ENCODE assay signal across 8 mouse cellular contexts in genomic region chr13:107182544-107182943, GRCm38 (mm10).
DNase-seq lines count a peak whose midpoint lies in the region; ATAC-seq and TF ChIP-seq lines count a peak whose summit lies in the region.

No protein-coding gene starts in this region.

- ATAC-seq in neural tube, embryonic 15.5 days (ENCODE audit: low FRiP score) = no peak
- ATAC-seq in kidney, embryonic 14.5 days (ENCODE audit: low FRiP score, low TSS enrichment) = peak; percentile 69; the same call in 1 of the 2 replicates
- ATAC-seq in limb, embryonic 11.5 days (ENCODE audit: insufficient number of reproducible peaks, low FRiP score, low TSS enrichment, low read depth) = no peak

- WGBS in neural tube, embryonic 15.5 days = 23% methylated on average over 6 of the region's 6 CpGs
- WGBS in kidney, embryonic 14.5 days = 18% methylated on average over 6 of the region's 6 CpGs
- 12% methylated on average over 6 of the region's 6 CpGs for WGBS in limb, embryonic 11.5 days

- TF ChIP-seq POLR2A in bone marrow macrophage, adult 2 months (IDR thresholded peaks at IDR 0.05; ENCODE audit: borderline replicate concordance, low read depth, low read length) = no peak

- peak; percentile 44 for TF ChIP-seq CTCF in bone marrow macrophage, adult 2 months (IDR thresholded peaks at IDR 0.05; ENCODE audit: low read depth, low read length)

- no peaks in the 10 kb centered on the region for H3K27me3 ChIP-seq in neural tube, embryonic 15.5 days (replicated peaks)
- H3K27me3 ChIP-seq in kidney, embryonic 14.5 days (ENCODE audit: control insufficient read depth, insufficient read depth, low read length) = no peaks in the 10 kb centered on the region
- no peaks in the 10 kb centered on the region for H3K27me3 ChIP-seq in limb, embryonic 11.5 days (ENCODE audit: control insufficient read depth, insufficient read depth, low read length)

- H3K9me3 ChIP-seq in neural tube, embryonic 15.5 days (replicated peaks) = no peaks in the 10 kb centered on the region
- H3K9me3 ChIP-seq in kidney, embryonic 14.5 days (ENCODE audit: control insufficient read depth, low read length) = no peaks in the 10 kb centered on the region
- no peaks in the 10 kb centered on the region for H3K9me3 ChIP-seq in limb, embryonic 11.5 days (ENCODE audit: control insufficient read depth, low read length)

- no peak overlapping the region for H3K27ac ChIP-seq in neural tube, embryonic 15.5 days (replicated peaks)
- no peak overlapping the region for H3K27ac ChIP-seq in bone marrow macrophage, adult 2 months (ENCODE audit: insufficient read depth, low read depth, low read length)
- H3K27ac ChIP-seq in kidney, embryonic 14.5 days (ENCODE audit: low read depth, low read length) = no peak overlapping the region
- no peak overlapping the region for H3K27ac ChIP-seq in limb, embryonic 11.5 days (replicated peaks; ENCODE audit: low read depth, low read length)

- peak; percentile 65 for DNase-seq in neural tube, embryonic 10.5 days (ENCODE audit: extremely low spot score, low spot score)
- peak; percentile 22 for DNase-seq in fibroblast of lung, adult 2 months (ENCODE audit: low read depth)
- peak; percentile 78 for DNase-seq in limb, embryonic 11.5 days (ENCODE audit: low spot score)
- DNase-seq in ovary, postnatal 36 days (ENCODE audit: low spot score) = peak; percentile 52
- peak; percentile 21 to 69 for DNase-seq in urinary bladder, postnatal 4 days (ENCODE audit: low spot score in 2 of 2)

- no peak overlapping the region for H3K4me3 ChIP-seq in neural tube, embryonic 15.5 days (replicated peaks)
- no peak overlapping the region for H3K4me3 ChIP-seq in bone marrow macrophage, adult 2 months (ENCODE audit: insufficient read depth, low read length)
- no peak overlapping the region for H3K4me3 ChIP-seq in kidney, embryonic 14.5 days (ENCODE audit: low read length)
- no peak overlapping the region for H3K4me3 ChIP-seq in limb, embryonic 11.5 days (ENCODE audit: low read depth, low read length)

- peaks cover 5% of the 10 kb centered on the region for H3K4me1 ChIP-seq in neural tube, embryonic 15.5 days
- no peaks in the 10 kb centered on the region for H3K4me1 ChIP-seq in bone marrow macrophage, adult 2 months (ENCODE audit: control insufficient read depth, insufficient read depth, low read length)
- H3K4me1 ChIP-seq in kidney, embryonic 14.5 days (ENCODE audit: control insufficient read depth, insufficient read depth, low read length) = no peaks in the 10 kb centered on the region
- H3K4me1 ChIP-seq in limb, embryonic 11.5 days (ENCODE audit: control insufficient read depth, insufficient read depth, low read length) = no peaks in the 10 kb centered on the region

- H3K36me3 ChIP-seq in neural tube, embryonic 15.5 days = no peaks in the 10 kb centered on the region
- H3K36me3 ChIP-seq in kidney, embryonic 14.5 days (ENCODE audit: control insufficient read depth, insufficient read depth, low read length) = no peaks in the 10 kb centered on the region
- no peaks in the 10 kb centered on the region for H3K36me3 ChIP-seq in limb, embryonic 11.5 days (ENCODE audit: control insufficient read depth, insufficient read depth, low read length)

- no peak overlapping the region for H3K4me2 ChIP-seq in neural tube, embryonic 15.5 days
- H3K4me2 ChIP-seq in kidney, embryonic 14.5 days (replicated peaks; ENCODE audit: low read depth, low read length) = no peak overlapping the region
- no peak overlapping the region; the same call in 1 of the 2 replicates for H3K4me2 ChIP-seq in limb, embryonic 11.5 days (ENCODE audit: low read depth, severe bottlenecking)

- no peak overlapping the region for H3K9ac ChIP-seq in neural tube, embryonic 15.5 days (replicated peaks)
- H3K9ac ChIP-seq in kidney, embryonic 14.5 days (ENCODE audit: low read depth, low read length) = no peak overlapping the region
- no peak overlapping the region for H3K9ac ChIP-seq in limb, embryonic 11.5 days (ENCODE audit: low read length)

Comparison
In these comparisons a context has a peak if more than half of its experiments do, and no peak if none do; other contexts are left out.
1. DNase-seq: peak in every context shown above with its lines; median percentile 78 in limb, embryonic 11.5 days; 65 in neural tube, embryonic 10.5 days; 52 in ovary, postnatal 36 days; 45 in urinary bladder, postnatal 4 days; 22 in fibroblast of lung, adult 2 months.